Mouse (Mus musculus) MN1 (cell line): ENCODE measurements around the gene Gm21800.
"Not testable (repeated sequence)": the region's sequence is repeated elsewhere in the genome, so short reads cannot be mapped to it uniquely, and the experiment has no call there.

Source experiments
- DNase-seq: peaks from one replicate; pipeline ENCODE4 v3.0.0-alpha.2; 2016; ENCODE audit warnings: low spot score

Gm21800 gene

GRCm38 (mm10) chrY:41406198-41406597 is at the start of gene Gm21800:
Gene Gm21800, plus strand, starts transcription at chrY:41406498.
- DNase-seq, result not testable (repeated sequence)
